Mouse (Mus musculus): ENCODE results near the gene Il4.

GRCm38 (mm10) chr11:53618619-53619198 lies at the start of gene Il4:
- no peak for TF ChIP-seq EP300 (optimal IDR thresholded peaks at IDR 0.05)
- no peak for TF ChIP-seq CTCF (IDR thresholded peaks at IDR 0.05; ENCODE audit: low read depth)

Data from stomach, postnatal 0 days (tissue).